Mouse (Mus musculus) hindbrain, embryonic 14.5 days (tissue): ENCODE measurements around the gene Strn4. TPM values are rescaled to one million over a fixed set of nuclear protein-coding genes. Genes with fewer than 3 reads are reported as not detected.

Source experiments
- ATAC-seq: fragments of 200-750 bp; cut with Nextera tagmentation; 2 replicates; pipeline ENCODE4 v1.8.0; 2017; ENCODE audit warnings: moderate number of reproducible peaks, mild to moderate bottlenecking, moderate TSS enrichment, moderate library complexity; ENCODE audit not compliant: low FRiP score
- DNase-seq: peaks from one replicate; pipeline ENCODE4 v3.0.0-alpha.2; 2015; ENCODE audit warnings: low spot score
- H3K27ac ChIP-seq: fragments of 300-500 bp; sonication (generic); 2 replicates; pipeline ENCODE4 v1.5.1; 2014; ENCODE audit warnings: mild to moderate bottlenecking, moderate library complexity
- H3K27me3 ChIP-seq: fragments of 300-500 bp; sonication (generic); 2 replicates; pipeline ENCODE4 v1.6.1; 2014; ENCODE audit warnings: mild to moderate bottlenecking, low read length, mixed read lengths; ENCODE audit not compliant: control insufficient read depth, insufficient read depth
- H3K36me3 ChIP-seq: fragments of 300-500 bp; sonication (generic); replicated peaks from 2 replicates; pipeline ENCODE4 v1.6.1; 2014; ENCODE audit not compliant: control insufficient read depth, insufficient read depth
- H3K4me1 ChIP-seq: fragments of 300-500 bp; sonication (generic); replicated peaks from 2 replicates; pipeline ENCODE4 v1.6.1; 2014; ENCODE audit warnings: antibody characterized with exemption, low read length, mixed read lengths; ENCODE audit not compliant: control insufficient read depth, insufficient read depth
- H3K4me2 ChIP-seq: fragments of 300-500 bp; sonication (generic); replicated peaks from 2 replicates; pipeline ENCODE4 v1.6.1; 2014; ENCODE audit warnings: mild to moderate bottlenecking, moderate library complexity
- H3K4me3 ChIP-seq: fragments of 300-500 bp; sonication (generic); replicated peaks from 2 replicates; pipeline ENCODE4 v1.5.1; 2014; ENCODE audit warnings: mild to moderate bottlenecking, low read length
- H3K9ac ChIP-seq: fragments of 300-500 bp; sonication (generic); 2 replicates; pipeline ENCODE4 v1.6.1; 2014
- H3K9me3 ChIP-seq: fragments of 300-500 bp; sonication (generic); 2 replicates; pipeline ENCODE4 v1.6.1; 2016; ENCODE audit warnings: low read length; ENCODE audit not compliant: control insufficient read depth
- WGBS: fragments of 180-500 bp; shearing (Covaris S2); extraction: QIAGEN DNeasy Blood & Tissue Kit; methylation state at CpG from one replicate; pipeline ENCODE4 v1.1.7; 2014; 5-methylcytosine and 5-hydroxymethylcytosine counted together
- polyA plus RNA-seq: library from polyadenylated mRNA; unstranded; fragments of >200 nt; fragmentation: Nextera tagmentation; extraction: Ambion mirVana; gene quantifications from 2 replicates; pipeline ENCODE4 v1.2.1, GENCODE M21; 2014

Strn4 gene
- polyA plus RNA-seq, result 174 and 197 TPM in 2 replicates

GRCm38 (mm10) chr7:16815351-16815941 is at the start of gene Strn4:
TSS of gene Strn4 (plus strand) at chr7:16815889.
- peak within 1 kb of the TSS; percentile 89 for H3K4me2 ChIP-seq
- H3K9ac ChIP-seq, result peak within 1 kb of the TSS; percentile 99
- ATAC-seq (peak; percentile 85), DNase-seq (peak; percentile 85)
- peaks cover 70% of the 10 kb centered on the region for H3K4me1 ChIP-seq
- 0% methylated on average over 1 of the region's 1 CpGs for WGBS
- H3K27me3 ChIP-seq, result peaks cover 5% of the 10 kb centered on the region
- H3K4me3 ChIP-seq, result peak within 1 kb of the TSS; percentile 94
- H3K9me3 ChIP-seq, result no peaks in the 10 kb centered on the region
- peak within 1 kb of the TSS; percentile 100 for H3K27ac ChIP-seq
- H3K36me3 ChIP-seq, result 0 out of 2 replicates have a peak, but pooled peaks cover 5% of the 10 kb centered on the region

DNA sequence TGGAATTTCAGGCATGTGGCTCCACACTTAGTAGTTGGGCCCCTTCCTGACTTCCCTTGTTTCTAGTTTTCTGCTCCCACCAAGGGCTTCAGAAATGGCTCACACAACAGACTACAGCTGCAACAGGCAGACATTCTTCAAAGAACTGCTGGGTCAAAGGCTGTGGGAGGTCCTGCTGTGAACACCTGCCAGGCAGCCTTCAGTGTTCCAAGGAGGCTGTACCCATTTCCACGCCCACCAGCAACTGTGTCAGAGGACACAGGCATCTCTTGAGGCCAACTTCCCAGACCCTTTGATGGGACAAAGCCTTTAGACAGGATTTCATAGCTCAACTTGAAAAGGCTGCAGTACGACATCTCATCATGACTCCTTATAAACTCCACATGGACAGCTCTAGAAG is 49.2 kb upstream of the Strn4 start:
- no peak overlapping the region for H3K9ac ChIP-seq
- H3K27ac ChIP-seq, result no peak overlapping the region
- no peak for DNase-seq
- no peak overlapping the region for H3K4me3 ChIP-seq
- no peaks in the 10 kb centered on the region for H3K4me1 ChIP-seq
- no peaks in the 10 kb centered on the region for H3K9me3 ChIP-seq
- 38% methylated on average over 2 of the region's 2 CpGs for WGBS
- H3K36me3 ChIP-seq, result no peaks in the 10 kb centered on the region
- ATAC-seq, result no peak
- no peaks in the 10 kb centered on the region for H3K27me3 ChIP-seq
- H3K4me2 ChIP-seq, result no peak overlapping the region

DNA sequence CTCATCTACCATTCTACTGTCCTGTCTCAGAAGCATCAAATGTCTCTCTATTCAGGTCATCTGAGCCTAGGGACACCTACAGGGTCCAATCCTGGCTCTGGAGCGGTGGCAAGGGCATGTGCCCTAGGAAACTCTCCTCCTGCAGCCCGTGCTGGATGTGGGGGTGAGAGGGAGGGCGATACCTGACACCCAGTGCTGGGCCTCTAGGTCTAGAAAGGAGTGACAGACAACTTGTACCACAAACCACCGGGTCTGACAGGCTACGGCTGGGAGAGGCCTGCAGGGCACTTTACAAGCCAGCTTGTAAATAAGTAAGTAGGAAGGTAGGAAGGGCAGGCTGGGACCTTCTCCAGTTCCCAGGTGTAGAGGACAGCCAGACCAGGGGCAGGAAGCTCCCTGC is 39.8 kb upstream of the Strn4 start:
- Histone ChIP-seq H3K27ac (no peak overlapping the region), H3K4me2 (no peak overlapping the region), H3K4me1 (no peaks in the 10 kb centered on the region), H3K4me3 (no peak overlapping the region), H3K9ac (no peak overlapping the region), H3K36me3 (no peaks in the 10 kb centered on the region), H3K27me3 (no peaks in the 10 kb centered on the region), H3K9me3 (no peaks in the 10 kb centered on the region)
- no peak for ATAC-seq
- no peak for DNase-seq
- WGBS, result 68% methylated on average over 5 of the region's 5 CpGs

DNA sequence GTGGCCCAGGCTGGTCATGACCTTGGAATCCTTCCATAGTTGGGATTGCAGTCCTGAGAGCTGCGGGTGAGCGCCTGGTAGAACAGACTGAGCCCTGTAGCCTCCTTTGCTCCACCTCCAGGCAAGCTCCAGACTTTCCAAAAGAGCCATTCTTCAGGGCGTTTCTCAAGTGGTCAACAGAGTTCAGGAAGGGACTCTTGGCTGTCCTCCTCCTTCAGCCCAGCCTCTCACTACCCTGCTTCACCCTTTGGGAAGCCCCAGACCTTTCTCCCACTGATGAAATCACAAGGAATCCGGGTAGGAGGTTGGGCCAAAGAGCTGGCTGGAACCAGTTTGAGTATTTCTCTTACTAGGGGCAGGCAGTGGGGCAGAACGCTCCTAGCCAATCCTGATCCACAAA is 35.6 kb upstream of the Strn4 start:
- Histone ChIP-seq H3K27me3 (no peaks in the 10 kb centered on the region), H3K36me3 (no peaks in the 10 kb centered on the region), H3K4me3 (no peak overlapping the region), H3K9ac (no peak overlapping the region), H3K4me2 (no peak overlapping the region), H3K9me3 (no peaks in the 10 kb centered on the region), H3K4me1 (peaks cover 27% of the 10 kb centered on the region), H3K27ac (no peak overlapping the region)
- no peak for ATAC-seq
- DNase-seq, result no peak
- 79% methylated on average over 5 of the region's 5 CpGs for WGBS

DNA sequence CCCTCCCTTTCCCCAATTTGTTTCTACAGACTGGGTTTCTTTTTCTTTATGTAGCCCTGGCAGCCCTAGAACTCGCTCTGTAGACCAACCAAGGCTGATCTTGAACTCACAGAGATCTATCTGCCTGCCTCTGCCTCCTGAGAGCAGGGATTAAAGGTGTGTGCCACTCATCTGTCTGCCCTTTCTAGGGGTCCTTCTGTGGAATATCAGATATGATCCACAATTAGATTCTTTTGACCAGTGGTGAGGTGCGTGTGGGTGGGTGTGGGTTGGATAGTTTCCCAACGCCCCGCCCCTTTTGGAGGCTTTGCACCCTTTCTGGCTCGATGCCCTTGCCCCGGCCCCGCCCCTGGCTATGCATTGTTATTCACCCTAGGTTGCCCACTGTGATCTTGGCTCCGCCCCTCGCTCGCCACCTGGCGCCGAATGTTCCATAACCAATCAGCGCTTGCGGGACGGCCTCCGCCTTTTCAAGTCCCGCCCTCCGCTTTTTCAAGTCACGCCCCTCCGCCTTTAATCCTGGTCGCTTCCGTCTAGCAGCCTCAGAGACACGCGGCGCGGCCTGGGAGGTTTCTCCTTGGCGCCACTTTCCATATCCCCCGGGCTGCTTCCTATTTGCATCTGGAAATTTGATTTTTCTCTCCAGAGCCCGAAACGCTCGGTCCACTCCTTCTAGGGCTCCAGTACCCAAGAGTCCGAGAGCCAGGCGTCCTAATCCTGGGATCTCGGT is 34.7 kb upstream of the Strn4 start, which contains the start of gene Slc1a5:
TSS of gene Slc1a5 (plus strand) at position 516 of the 730 bp plus-strand sequence.
- Histone ChIP-seq H3K4me1 (peaks cover 27% of the 10 kb centered on the region), H3K27me3 (no peaks in the 10 kb centered on the region), H3K27ac (no peak within 1 kb of the TSS), H3K9ac (peak within 1 kb of the TSS; percentile 61), H3K4me3 (peak within 1 kb of the TSS; percentile 53), H3K36me3 (no peaks in the 10 kb centered on the region), H3K4me2 (peak within 1 kb of the TSS; percentile 99), H3K9me3 (no peaks in the 10 kb centered on the region)
- DNase-seq (peak; percentile 85), ATAC-seq (peak; percentile 87)
- 2% methylated on average over 34 of the region's 34 CpGs for WGBS

DNA sequence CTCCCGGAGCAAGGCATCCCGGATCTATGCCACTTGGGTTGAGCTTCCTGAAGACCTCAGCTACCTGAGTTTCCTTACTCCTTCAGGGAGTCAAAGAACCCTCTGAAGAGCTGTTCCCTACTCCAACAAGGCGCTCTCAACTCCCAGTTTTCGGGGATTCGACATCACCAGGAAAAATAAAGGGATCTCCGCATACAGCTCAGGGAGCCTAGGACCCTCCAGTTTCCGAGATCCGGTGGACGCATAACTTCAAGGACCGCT is 34.2 kb upstream of the Strn4 start:
- no peaks in the 10 kb centered on the region for H3K36me3 ChIP-seq
- H3K4me3 ChIP-seq, result peak overlapping the region; percentile 53
- H3K27me3 ChIP-seq, result no peaks in the 10 kb centered on the region
- peak overlapping the region; percentile 99 for H3K4me2 ChIP-seq
- WGBS, result under 1% methylated on average over 10 of the region's 10 CpGs
- peak overlapping the region; percentile 61 for H3K9ac ChIP-seq
- no peaks in the 10 kb centered on the region for H3K9me3 ChIP-seq
- ATAC-seq (peak; percentile 13; the same call in 1 of the 2 replicates), DNase-seq (peak; percentile 35)
- no peak overlapping the region for H3K27ac ChIP-seq
- peaks cover 27% of the 10 kb centered on the region for H3K4me1 ChIP-seq

GRCm38 (mm10) chr7:16781816-16782554 is 33.7 kb upstream of the Strn4 start:
- Histone ChIP-seq H3K36me3 (no peaks in the 10 kb centered on the region), H3K4me2 (peak overlapping the region; percentile 99), H3K9ac (peak overlapping the region; percentile 61), H3K4me3 (peak overlapping the region; percentile 53), H3K27ac (no peak overlapping the region), H3K9me3 (no peaks in the 10 kb centered on the region), H3K27me3 (no peaks in the 10 kb centered on the region), H3K4me1 (peaks cover 27% of the 10 kb centered on the region)
- under 1% methylated on average over 60 of the region's 60 CpGs for WGBS
- DNase-seq (no peak), ATAC-seq (peak; percentile 39; the same call in 1 of the 2 replicates)

DNA sequence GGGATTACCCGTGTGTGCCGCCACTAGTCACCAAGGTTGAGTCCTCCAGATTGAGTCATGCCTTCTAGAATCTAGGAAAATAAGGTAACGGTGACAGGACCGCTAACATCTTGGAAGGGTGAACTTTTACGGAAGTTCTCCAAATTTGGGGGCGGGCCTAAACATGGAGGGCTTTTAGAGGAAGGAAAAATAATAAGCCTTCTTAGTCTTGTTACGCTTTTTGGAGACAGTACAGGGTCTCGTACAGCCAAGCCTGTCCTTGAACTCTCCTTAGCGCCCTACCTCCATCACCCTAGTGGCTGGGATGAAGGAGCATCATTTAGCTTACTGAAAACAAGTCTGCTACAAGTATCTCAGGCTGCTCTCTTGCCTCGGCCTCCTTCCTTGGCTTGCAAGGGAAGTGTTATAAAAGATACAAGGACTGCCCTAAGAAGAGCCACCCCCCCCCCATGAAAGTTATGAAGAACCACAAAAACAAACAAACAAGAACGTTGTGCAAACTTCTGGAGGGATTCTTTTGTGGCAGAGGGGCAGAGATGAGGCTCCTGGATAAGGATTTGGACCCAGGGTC is 33.0 kb upstream of the Strn4 start:
- Histone ChIP-seq H3K9ac (peak overlapping the region; percentile 61), H3K4me1 (peaks cover 27% of the 10 kb centered on the region), H3K4me2 (peak overlapping the region; percentile 99), H3K4me3 (peak overlapping the region; percentile 53), H3K27ac (no peak overlapping the region), H3K36me3 (no peaks in the 10 kb centered on the region), H3K27me3 (no peaks in the 10 kb centered on the region), H3K9me3 (no peaks in the 10 kb centered on the region)
- DNase-seq (no peak), ATAC-seq (no peak)
- WGBS, result 4% methylated on average over 11 of the region's 11 CpGs

DNA sequence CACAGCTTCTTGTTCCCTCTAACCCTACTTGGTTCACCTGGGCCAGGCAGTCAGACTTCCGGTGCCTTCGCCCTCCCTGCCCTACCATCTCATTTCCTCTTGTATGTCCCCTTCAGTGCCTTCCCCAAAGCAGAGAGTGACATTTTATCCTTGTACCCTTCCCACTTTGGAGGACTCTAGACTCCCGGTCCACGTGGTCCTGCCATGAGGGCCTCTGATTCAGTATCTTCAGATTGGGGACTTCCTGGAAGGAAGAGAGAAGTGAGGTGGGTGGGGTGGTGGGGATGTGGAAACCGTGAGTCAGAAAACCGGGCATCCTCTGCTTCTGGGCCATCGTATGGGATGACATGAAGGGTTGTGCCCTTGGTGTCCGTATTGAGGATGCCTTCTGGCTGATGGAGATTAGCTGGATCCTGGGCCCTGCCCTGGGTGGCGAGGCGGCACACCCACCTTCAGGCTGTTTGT is 32.4 kb upstream of the Strn4 start:
- H3K9me3 ChIP-seq, result no peaks in the 10 kb centered on the region
- H3K9ac ChIP-seq, result no peak overlapping the region
- H3K4me1 ChIP-seq, result peaks cover 27% of the 10 kb centered on the region
- no peaks in the 10 kb centered on the region for H3K36me3 ChIP-seq
- 0 out of 2 replicates have a peak overlapping the region, but pooled peaks have one; percentile 53 for H3K4me3 ChIP-seq
- no peak for ATAC-seq
- H3K27ac ChIP-seq, result no peak overlapping the region
- DNase-seq, result no peak
- peak overlapping the region; percentile 99 for H3K4me2 ChIP-seq
- whole genome bisulfite sequencing, result 26% methylated on average over 10 of the region's 10 CpGs
- no peaks in the 10 kb centered on the region for H3K27me3 ChIP-seq
